14 mouse cellular contexts compared by ENCODE assay signal in genomic region chr12:105759849-105760478, GRCm38 (mm10). TPM values are rescaled to one million over a fixed set of nuclear protein-coding genes. Genes with fewer than 3 reads are reported as not detected.
A peak's percentile ranks its signal among the peaks of the same experiment; 100 is the strongest.
DNase-seq lines count a peak whose midpoint lies in the region; ATAC-seq and TF ChIP-seq lines count a peak whose summit lies in the region.
"Had no signal": no experiment of that assay in that cellular context is flagged by ENCODE, and none has a peak within 500 bp of the region (broad histone marks: within the 10 kb centered on the region; RNA-seq: fewer than 3 reads in every experiment).

No protein-coding gene starts in this region.

- no peaks in the 10 kb centered on the region for H3K36me3 ChIP-seq in liver, embryonic 11.5 days (ENCODE audit: control insufficient read depth, insufficient read depth, low read length)
- H3K36me3 ChIP-seq in thymus, adult 2 months (ENCODE audit: control insufficient read depth, insufficient read depth, low read length), result no peaks in the 10 kb centered on the region
- H3K36me3 ChIP-seq: heart, embryonic 12.5 days; hindbrain, embryonic 15.5 days; midbrain, embryonic 10.5 days had no signal

- WGBS in liver, embryonic 11.5 days, result 24% methylated on average over 10 of the region's 10 CpGs
- 42% methylated on average over 10 of the region's 10 CpGs for WGBS in thymus, adult 2 months

- no peak overlapping the region for H3K9ac ChIP-seq in liver, embryonic 11.5 days (ENCODE audit: low read depth, low read length)
- H3K9ac ChIP-seq: heart, embryonic 12.5 days; hindbrain, embryonic 15.5 days had no signal

- no peak for TF ChIP-seq CTCF in thymus, adult 2 months (IDR thresholded peaks at IDR 0.05; ENCODE audit: borderline replicate concordance, control insufficient read depth, extremely low read depth, insufficient read depth, low read length, poor library complexity)

- peak; percentile 86 for ATAC-seq in liver, embryonic 11.5 days (replicated peaks; ENCODE audit: low FRiP score)
- ATAC-seq in erythroid progenitor cell, adult 5-6 weeks (replicated peaks; ENCODE audit: low FRiP score, poor library complexity, severe bottlenecking), result no peak

- no peak overlapping the region for H3K4me3 ChIP-seq in liver, embryonic 11.5 days (ENCODE audit: low read depth, low read length)
- H3K4me3 ChIP-seq in thymus, adult 2 months (ENCODE audit: control insufficient read depth, insufficient read depth, low read length), result no peak overlapping the region
- H3K4me3 ChIP-seq: heart, embryonic 12.5 days; hindbrain, embryonic 15.5 days; midbrain, embryonic 10.5 days had no signal

- H3K9me3 ChIP-seq in liver, embryonic 11.5 days (ENCODE audit: control insufficient read depth, low read length), result no peaks in the 10 kb centered on the region; the same call in 1 of the 2 replicates
- H3K9me3 ChIP-seq: heart, embryonic 12.5 days; hindbrain, embryonic 15.5 days; midbrain, embryonic 10.5 days had no signal

- TF ChIP-seq POLR2A in thymus, adult 2 months (IDR thresholded peaks at IDR 0.05; ENCODE audit: control insufficient read depth, extremely low read depth, insufficient read depth, low read length, poor library complexity), result no peak

- 0 out of 2 replicates have a peak, but pooled peaks cover 2% of the 10 kb centered on the region for H3K27me3 ChIP-seq in liver, embryonic 11.5 days (replicated peaks; ENCODE audit: control insufficient read depth, insufficient read depth, low read length)
- no peaks in the 10 kb centered on the region for H3K27me3 ChIP-seq in thymus, adult 2 months (ENCODE audit: control insufficient read depth, insufficient read depth, low read length)
- H3K27me3 ChIP-seq: heart, embryonic 12.5 days; hindbrain, embryonic 15.5 days had no signal

- H3K4me1 ChIP-seq in liver, embryonic 11.5 days (replicated peaks; ENCODE audit: control insufficient read depth, insufficient read depth, low read length), result peaks cover 35% of the 10 kb centered on the region
- H3K4me1 ChIP-seq in thymus, adult 2 months (replicated peaks; ENCODE audit: control insufficient read depth, insufficient read depth, low read length), result peaks cover 3% of the 10 kb centered on the region; the same call in 1 of the 2 replicates
- H3K4me1 ChIP-seq: hindbrain, embryonic 15.5 days had no signal

- peak; percentile 67 for DNase-seq in ovary, postnatal 36 days (ENCODE audit: low spot score)
- DNase-seq in ovary, postnatal 14 days (ENCODE audit: low spot score), result no peak
- peak; percentile 36 for DNase-seq in embryo, embryonic 10.5 days (ENCODE audit: low spot score)
- DNase-seq in liver, embryonic 11.5 days (ENCODE audit: low spot score), result peak; percentile 66
- peak; percentile 46 for DNase-seq in yolk sac, embryonic 10.5 days (ENCODE audit: low spot score)
- no peak for DNase-seq in thymus, adult 2 months
- DNase-seq: cerebellum, postnatal 36 days; kidney, postnatal 36 days; lung, adult 2 months; right cerebral cortex, postnatal 14 days had no signal

- H3K27ac ChIP-seq in liver, embryonic 11.5 days (ENCODE audit: low read depth, low read length), result peak overlapping the region; percentile 80
- no peak overlapping the region for H3K27ac ChIP-seq in thymus, adult 2 months (ENCODE audit: control insufficient read depth, insufficient read depth, low read length)
- H3K27ac ChIP-seq: hindbrain, embryonic 15.5 days; midbrain, embryonic 10.5 days had no signal

- H3K4me2 ChIP-seq in liver, embryonic 11.5 days, result peak overlapping the region; percentile 19; the same call in 1 of the 2 replicates
- H3K4me2 ChIP-seq: heart, embryonic 12.5 days; hindbrain, embryonic 15.5 days had no signal

RNA-seq across cellular contexts. Expression of gene Papola, which starts 24.5 kb away (rescaled TPM):
- polyA plus RNA-seq in liver, embryonic 11.5 days (2014; fragmentation: Nextera tagmentation; extraction: Ambion mirVana), result 178 and 192 TPM in 2 replicates
- polyA plus RNA-seq in thymus, adult 2 months (2012; rRNA removed), result 91.1 and 114 TPM in 2 replicates
- total RNA-seq in erythroid progenitor cell, adult 5-6 weeks (2015; ENCODE audit: low replicate concordance), result 104 and 179 TPM in 2 replicates
- total RNA-seq in erythroid progenitor cell, adult 5-6 weeks (2017; ENCODE audit: low replicate concordance), result 74.6 and 104 TPM in 2 replicates

RNA-seq across cellular contexts. Expression of gene Ak7, which starts 54.2 kb away (rescaled TPM):
- polyA plus RNA-seq in liver, embryonic 11.5 days (2014; fragmentation: Nextera tagmentation; extraction: Ambion mirVana), result 0.10 TPM in 1 of 2 replicates, not detected in the other
- polyA plus RNA-seq in thymus, adult 2 months (2012; rRNA removed), result 0.13 and 0.20 TPM in 2 replicates
- total RNA-seq in erythroid progenitor cell, adult 5-6 weeks (2015; ENCODE audit: low replicate concordance), result not detected in 2 replicates
- not detected in 2 replicates for total RNA-seq in erythroid progenitor cell, adult 5-6 weeks (2017; ENCODE audit: low replicate concordance)

Comparison
In these comparisons a context has a peak if more than half of its experiments do, and no peak if none do; other contexts are left out.
1. DNase-seq: peak in ovary, postnatal 36 days (single experiment), embryo, embryonic 10.5 days (single experiment), liver, embryonic 11.5 days (single experiment) and yolk sac, embryonic 10.5 days (single experiment); none in ovary, postnatal 14 days (single experiment) and thymus, adult 2 months (single experiment).